Mouse (Mus musculus) bone marrow, adult 2 months (tissue): Measurements from ENCODE around the gene Slc35d1. TPM values are rescaled to one million over a fixed set of nuclear protein-coding genes. Genes with fewer than 3 reads are reported as not detected.

Experiments used
- H3K27ac ChIP-seq: fragments of 200-500 bp; 2 replicates; pipeline ENCODE4 v1.5.1; 2012; ENCODE audit warnings: low read depth, mild to moderate bottlenecking, control low read depth, inconsistent platforms, low read length; ENCODE audit not compliant: control insufficient read depth, poor library complexity, insufficient read depth
- H3K4me1 ChIP-seq: fragments of 200-500 bp; 2 replicates; pipeline ENCODE4 v1.6.1; 2011; ENCODE audit warnings: low read length; ENCODE audit not compliant: control insufficient read depth, insufficient read depth
- H3K4me3 ChIP-seq: fragments of 200-500 bp; replicated peaks from 2 replicates; pipeline ENCODE3; 2011; ENCODE audit warnings: mild to moderate bottlenecking, low read depth, low read length, control low read depth; ENCODE audit not compliant: control insufficient read depth
- CTCF ChIP-seq: fragments of 200-500 bp; IDR thresholded peaks from 2 replicates; pipeline ENCODE4 v1.5.1; 2011; ENCODE audit warnings: low read length, control low read depth; ENCODE audit not compliant: control insufficient read depth, insufficient read depth
- POLR2A ChIP-seq: fragments of 200-500 bp; IDR thresholded peaks from 2 replicates; pipeline ENCODE4 v1.6.1; 2011; ENCODE audit warnings: low read depth, mild to moderate bottlenecking, control low read depth, low read length, borderline replicate concordance; ENCODE audit not compliant: control insufficient read depth
- WGBS: fragments of 180-500 bp; shearing (Covaris S2); methylation state at CpG from one replicate; pipeline ENCODE4 v1.1.7; 2018; 5-methylcytosine and 5-hydroxymethylcytosine counted together
- polyA plus RNA-seq: library from polyadenylated mRNA; stranded (reverse); fragments of >200 nt; gene quantifications from 2 replicates; pipeline ENCODE4 v1.2.4, GENCODE M21; 2011; ENCODE audit warnings: low replicate concordance; ENCODE audit not compliant: missing spikeins, insufficient read depth, insufficient read length

Slc35d1 gene
- polyA plus RNA-seq, 1 experiment: 3.8 TPM

DNA sequence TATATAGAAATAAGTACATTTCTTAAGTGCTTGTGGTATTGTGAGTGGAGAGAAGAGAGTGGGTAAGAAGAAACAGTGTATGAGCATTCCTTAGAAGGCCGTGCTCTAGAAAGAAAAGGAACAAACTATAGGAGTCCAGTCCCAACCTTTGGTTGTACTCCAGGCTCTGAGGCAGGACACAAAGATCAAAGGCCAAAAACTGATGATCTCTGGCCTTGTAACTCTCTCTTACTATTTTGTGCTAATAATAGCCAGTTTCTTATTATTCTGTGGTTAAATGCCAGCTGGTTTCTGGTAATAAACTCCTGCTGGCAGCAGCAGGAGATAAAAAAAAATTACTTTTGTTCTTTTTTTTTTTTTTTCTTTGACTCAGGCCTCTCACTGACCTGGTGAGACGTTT, 17.2 kb upstream of the Slc35d1 start:
- WGBS: 68% methylated on average over 2 of the region's 2 CpGs
- TF ChIP-seq CTCF (no peak), POLR2A (no peak)
- no peak overlapping the region for H3K4me3 ChIP-seq
- no peaks in the 10 kb centered on the region for H3K4me1 ChIP-seq
- H3K27ac ChIP-seq: no peak overlapping the region

DNA sequence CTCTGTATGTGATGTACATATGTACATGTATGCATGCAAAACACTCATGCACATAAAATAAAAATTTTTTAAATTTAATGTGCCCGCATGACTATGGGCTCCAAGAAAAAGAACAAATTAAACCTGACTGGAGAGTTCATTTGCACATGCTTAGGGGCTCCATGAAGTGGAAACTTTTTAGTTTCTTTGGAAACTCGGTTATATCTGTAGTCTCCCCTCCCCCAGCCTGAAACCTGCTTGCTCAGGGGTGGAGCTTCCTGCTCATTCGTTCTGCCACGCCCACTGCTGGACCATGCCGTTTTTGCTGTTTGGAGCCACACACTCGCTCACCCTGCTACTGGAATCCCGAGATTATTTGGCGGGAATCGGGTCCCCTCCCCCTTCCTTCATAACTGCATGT, 7.9 kb upstream of the Slc35d1 start:
- WGBS: 38% methylated on average over 9 of the region's 9 CpGs
- TF ChIP-seq POLR2A: no peak
- no peak for TF ChIP-seq CTCF

DNA sequence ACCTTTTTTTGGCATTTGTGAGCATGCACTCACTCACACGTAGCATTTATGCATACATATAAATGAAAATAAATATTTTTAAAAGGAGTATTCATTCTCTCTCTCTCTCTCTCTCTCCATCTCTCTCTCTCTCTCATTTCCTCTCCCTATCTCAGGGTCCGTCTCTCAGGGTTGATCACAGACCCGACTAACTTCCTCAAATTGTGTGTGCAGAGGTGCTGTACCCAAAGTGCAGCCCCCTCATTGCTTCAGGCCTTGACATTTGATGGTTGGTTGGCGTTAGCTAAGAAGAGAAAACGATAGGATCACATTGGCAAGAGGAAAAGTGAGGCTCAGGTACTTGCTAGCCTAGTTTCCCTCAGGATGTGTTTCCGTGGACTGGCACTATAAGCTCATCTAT, 6.8 kb upstream of the Slc35d1 start:
- H3K27ac ChIP-seq: no peak overlapping the region
- WGBS: 19% methylated on average over 6 of the region's 6 CpGs
- no peak overlapping the region for H3K4me3 ChIP-seq
- TF ChIP-seq POLR2A (no peak), CTCF (no peak)
- H3K4me1 ChIP-seq: no peaks in the 10 kb centered on the region

More for the DNA sequence above, 7.9 kb upstream of the Slc35d1 start:
- Histone ChIP-seq H3K4me1 (no peaks in the 10 kb centered on the region), H3K27ac (no peak overlapping the region), H3K4me3 (no peak overlapping the region)

DNA sequence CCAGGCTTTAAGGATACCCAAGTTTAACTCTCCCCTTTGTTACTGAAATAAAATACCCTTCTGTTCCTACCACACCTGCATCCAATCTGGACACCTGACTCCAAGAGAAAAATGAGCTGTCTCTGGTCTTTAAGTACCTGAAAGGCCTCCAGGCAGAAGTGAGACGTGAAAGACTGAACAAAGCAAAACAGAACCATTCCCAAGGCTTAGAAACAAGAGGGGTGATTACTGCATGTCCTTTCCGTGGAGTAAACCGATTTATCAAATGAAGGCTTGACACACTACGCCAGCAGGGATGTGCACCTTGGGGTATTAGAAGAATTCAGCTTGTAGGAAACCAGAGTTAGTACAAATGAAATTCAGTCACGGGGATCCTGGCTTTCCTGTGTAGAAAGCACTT, 4.0 kb upstream of the Slc35d1 start:
- TF ChIP-seq POLR2A (no peak), CTCF (no peak)
- no peak overlapping the region for H3K27ac ChIP-seq
- no peak overlapping the region for H3K4me3 ChIP-seq
- H3K4me1 ChIP-seq: no peaks in the 10 kb centered on the region; the same call in none of the 2 replicates
- 82% methylated on average over 5 of the region's 5 CpGs for WGBS

DNA sequence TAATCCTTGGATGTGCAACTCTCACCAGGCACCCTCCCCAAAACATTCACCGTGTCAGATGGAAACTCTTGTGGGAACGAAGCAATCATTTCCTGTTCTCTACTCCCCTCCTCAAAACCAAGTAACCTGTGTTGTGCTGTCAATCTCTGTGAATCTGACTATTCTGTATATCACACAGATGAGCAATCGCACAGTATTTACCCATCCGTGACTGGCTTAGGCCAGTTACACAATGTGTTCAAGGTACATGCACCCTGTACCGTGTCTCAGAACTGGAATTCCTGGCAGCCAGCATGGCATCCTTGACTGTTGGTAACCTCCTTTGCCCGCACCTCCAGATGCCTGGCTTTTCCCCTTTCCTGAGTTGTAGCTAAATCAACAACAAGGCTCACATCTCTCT, 1.1 kb upstream of the Slc35d1 start:
- H3K4me1 ChIP-seq: peaks cover 2% of the 10 kb centered on the region
- 57% methylated on average over 6 of the region's 6 CpGs for WGBS
- no peak for TF ChIP-seq POLR2A
- TF ChIP-seq CTCF: no peak
- H3K27ac ChIP-seq: no peak overlapping the region
- H3K4me3 ChIP-seq: no peak overlapping the region

DNA sequence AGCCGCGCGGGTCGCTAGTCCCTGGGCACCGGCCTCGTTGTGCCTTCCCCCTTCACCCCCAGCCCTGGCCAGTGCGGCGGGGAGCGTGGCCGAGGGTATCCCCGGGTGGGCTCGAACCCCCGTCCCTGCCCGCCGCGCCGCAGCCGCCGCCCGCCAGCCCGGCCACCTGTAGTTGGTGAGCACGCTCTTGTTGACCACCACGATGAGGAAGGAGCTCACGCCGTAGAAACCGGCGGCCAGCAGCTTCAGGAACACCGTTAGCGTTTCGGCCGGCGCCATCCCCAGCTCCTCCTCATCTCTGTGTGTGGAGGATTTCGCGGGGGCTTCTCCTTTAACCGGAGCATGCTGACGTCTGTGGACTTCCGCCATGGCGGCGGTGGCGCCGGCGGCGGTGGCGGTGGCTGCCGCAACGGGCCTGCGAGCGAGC, 453 bp downstream of the Slc35d1 start:
- TF ChIP-seq CTCF: no peak
- peak; percentile 53; the same call in 1 of the 2 replicates for TF ChIP-seq POLR2A
- H3K4me1 ChIP-seq: peaks cover 2% of the 10 kb centered on the region
- H3K4me3 ChIP-seq: peak overlapping the region; percentile 90
- peak overlapping the region; percentile 81 for H3K27ac ChIP-seq
- WGBS: under 1% methylated on average over 47 of the region's 48 CpGs

DNA sequence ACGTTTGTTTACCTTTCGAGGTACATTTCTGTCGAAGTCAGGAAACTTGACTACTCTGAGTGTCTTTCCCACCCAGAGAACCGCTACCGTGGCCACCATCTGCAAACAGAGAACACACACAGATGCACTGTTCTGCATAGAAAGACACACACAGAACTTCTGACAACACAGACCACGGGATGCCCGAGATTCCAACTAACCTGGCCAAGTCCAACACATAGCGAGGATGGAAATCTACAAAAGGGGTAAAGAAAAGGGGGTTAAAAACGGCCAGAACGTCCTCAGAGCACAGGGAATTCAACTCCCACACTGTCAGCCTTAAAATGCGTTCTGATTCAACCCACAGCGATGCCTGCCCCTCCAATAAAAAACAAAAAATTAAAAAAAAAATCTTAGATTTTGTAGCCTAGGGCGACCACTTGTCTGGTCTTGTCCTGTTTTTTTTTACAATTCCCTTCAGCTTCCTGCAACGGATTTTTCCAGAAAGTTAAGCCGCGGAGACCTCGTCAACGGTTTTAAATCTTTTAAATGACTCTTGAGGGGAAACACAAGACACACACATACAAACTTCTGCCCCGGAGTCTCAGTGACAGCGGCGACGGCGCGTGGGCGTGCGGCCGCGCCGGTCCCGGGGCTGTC, 986 bp downstream of the Slc35d1 start:
- WGBS: 10% methylated on average over 30 of the region's 30 CpGs
- Histone ChIP-seq H3K4me1 (peaks cover 2% of the 10 kb centered on the region), H3K4me3 (peak overlapping the region; percentile 90), H3K27ac (peak overlapping the region; percentile 81; the same call in 1 of the 2 replicates)
- no peak for TF ChIP-seq CTCF
- TF ChIP-seq POLR2A: no peak

DNA sequence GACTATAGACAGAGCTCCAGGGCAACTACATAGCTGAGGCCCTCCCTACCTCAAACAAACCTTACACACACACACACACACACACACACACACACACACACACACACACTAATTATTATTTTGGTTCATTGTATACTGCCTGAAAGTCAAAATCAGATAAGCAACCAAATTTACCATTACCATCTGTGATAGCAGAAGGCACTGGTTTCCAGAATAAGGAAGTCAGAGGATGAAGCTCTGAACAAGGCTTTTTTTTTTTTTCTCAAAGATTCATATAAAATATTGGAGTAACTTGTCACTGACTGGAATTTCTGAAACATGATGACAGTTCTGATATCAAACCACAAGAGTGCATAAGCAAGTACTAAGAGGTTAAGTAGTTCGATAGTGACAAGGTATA, 6.4 kb downstream of the Slc35d1 start:
- 40% methylated on average over 1 of the region's 1 CpGs for WGBS
- TF ChIP-seq POLR2A: no peak
- no peak for TF ChIP-seq CTCF
- no peaks in the 10 kb centered on the region for H3K4me1 ChIP-seq
- H3K27ac ChIP-seq: no peak overlapping the region
- H3K4me3 ChIP-seq: no peak overlapping the region

DNA sequence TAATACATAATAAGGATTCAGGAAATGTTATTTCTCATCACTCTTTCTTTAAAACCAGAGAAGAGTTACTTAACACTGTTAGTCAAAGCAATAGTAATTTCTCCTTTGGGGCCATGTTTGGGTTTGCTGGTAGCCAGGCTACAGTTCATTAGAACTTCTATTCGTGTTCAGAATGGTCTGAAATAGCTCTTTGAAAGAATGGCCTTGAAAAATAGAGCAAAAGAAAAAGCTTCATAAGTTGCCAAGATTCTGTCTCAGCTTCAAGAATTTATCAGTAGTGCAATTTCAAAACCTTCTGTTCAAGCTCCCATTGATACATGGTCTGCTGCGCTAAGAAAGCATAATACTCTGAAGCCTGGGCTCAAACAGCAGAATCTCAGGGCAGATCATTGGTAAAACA, 11.3 kb downstream of the Slc35d1 start:
- Histone ChIP-seq H3K4me1 (no peaks in the 10 kb centered on the region), H3K27ac (no peak overlapping the region), H3K4me3 (no peak overlapping the region)
- 91% methylated on average over 2 of the region's 2 CpGs for WGBS
- TF ChIP-seq POLR2A (no peak), CTCF (no peak)
